ENCODE assay signal across 12 mouse cellular contexts in the genomic region with DNA sequence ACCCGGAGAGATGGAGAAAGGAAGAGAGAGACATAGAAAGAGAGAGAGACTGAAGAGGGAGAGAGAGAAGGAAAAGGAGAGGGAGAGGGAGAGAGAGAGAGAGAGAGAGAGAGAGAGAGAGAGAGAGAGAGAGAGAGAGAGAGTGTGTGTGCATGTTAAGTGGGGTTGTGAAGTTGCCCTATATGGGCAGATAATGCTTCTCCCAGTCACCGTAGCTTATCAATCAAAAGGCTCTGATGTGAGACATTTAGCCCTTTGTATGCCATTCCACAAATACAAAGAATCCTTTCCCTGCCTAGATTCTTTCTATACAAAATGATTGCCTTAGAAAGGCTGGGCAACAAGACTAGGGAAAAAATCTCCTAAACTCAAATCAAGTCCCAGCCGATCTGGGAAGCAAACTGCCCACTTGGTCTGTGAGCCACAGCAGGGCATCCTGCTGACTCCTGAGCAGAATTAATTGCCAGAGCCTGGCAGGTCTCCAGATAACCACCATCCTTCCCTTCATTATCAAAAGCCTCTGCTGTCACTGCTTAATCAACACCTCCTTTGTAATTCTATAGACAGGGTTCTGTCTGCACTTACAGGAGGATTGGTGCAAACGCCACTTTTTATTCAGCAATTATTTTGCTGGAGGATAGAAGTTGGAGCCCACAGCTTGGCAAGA.
DNase-seq lines count a peak whose midpoint lies in the region; ATAC-seq and TF ChIP-seq lines count a peak whose summit lies in the region.
"Had no signal": no experiment of that assay in that cellular context is flagged by ENCODE, and none has a peak within 500 bp of the region (broad histone marks: within the 10 kb centered on the region; RNA-seq: fewer than 3 reads in every experiment).

No protein-coding gene starts in this region.

- no peaks in the 10 kb centered on the region for H3K4me1 ChIP-seq in forebrain, embryonic 11.5 days (replicated peaks; ENCODE audit: control insufficient read depth, insufficient read depth, low read length)

- no peak overlapping the region for H3K4me2 ChIP-seq in forebrain, embryonic 11.5 days (ENCODE audit: low read depth, low read length, severe bottlenecking)
- H3K4me2 ChIP-seq: liver, embryonic 11.5 days had no signal

- no peak overlapping the region for H3K9ac ChIP-seq in forebrain, embryonic 11.5 days (ENCODE audit: low read length)

- no peaks in the 10 kb centered on the region for H3K36me3 ChIP-seq in forebrain, embryonic 11.5 days (ENCODE audit: control insufficient read depth, insufficient read depth, low read length)
- H3K36me3 ChIP-seq: G1E had no signal

- intact Hi-C loops in left cerebral cortex, postnatal 14 days (cut with DNase I), result no loop called here

- no peaks in the 10 kb centered on the region for H3K27me3 ChIP-seq in forebrain, embryonic 11.5 days (ENCODE audit: control insufficient read depth, insufficient read depth, low read length)

- TF ChIP-seq POLR2A in brain, embryonic 14.5 days (IDR thresholded peaks at IDR 0.05; ENCODE audit: borderline replicate concordance, extremely low read depth, insufficient read depth, insufficient read length, poor library complexity, severe bottlenecking), result no peak

- DNase-seq in left cerebral cortex, postnatal 14 days (ENCODE audit: low spot score in 2 of 2), result peak; percentile 5 to 28
- DNase-seq in left cerebral cortex, adult 11 months (ENCODE audit: low spot score), result no peak
- DNase-seq in brain, embryonic 14.5 days (ENCODE audit: low read depth), result peak; percentile 97
- peak; percentile 78 for DNase-seq in forebrain, embryonic 11.5 days (ENCODE audit: low spot score)
- DNase-seq in hindlimb bud, embryonic 11.5 days (ENCODE audit: extremely low spot score, low read depth, low spot score), result peak; percentile 3
- no peak for DNase-seq in kidney, adult 8-10 months
- no peak for DNase-seq in gastrocnemius, postnatal 4 days (ENCODE audit: low spot score in 2 of 2)
- DNase-seq: gastrocnemius, postnatal 25 days; lung, postnatal 4 days; thymus, postnatal 36 days had no signal

- H3K27ac ChIP-seq in forebrain, embryonic 11.5 days (ENCODE audit: low read depth, low read length), result peak overlapping the region; percentile 32; the same call in 1 of the 2 replicates

- TF ChIP-seq CTCF in brain, embryonic 14.5 days (IDR thresholded peaks at IDR 0.05; ENCODE audit: borderline replicate concordance, extremely low read depth, insufficient read depth, insufficient read length), result no peak

- 25% methylated on average over 4 of the region's 4 CpGs for WGBS in forebrain, embryonic 11.5 days

- ATAC-seq in forebrain, embryonic 11.5 days (replicated peaks; ENCODE audit: low FRiP score), result peak; percentile 81

- H3K9me3 ChIP-seq in forebrain, embryonic 11.5 days (ENCODE audit: control insufficient read depth, low read length), result no peaks in the 10 kb centered on the region

- no peak overlapping the region for H3K4me3 ChIP-seq in forebrain, embryonic 11.5 days (ENCODE audit: low read depth, low read length)

Comparison
In these comparisons a context has a peak if more than half of its experiments do, and no peak if none do; other contexts are left out.
1. DNase-seq: peak in left cerebral cortex, postnatal 14 days (2 of 2), brain, embryonic 14.5 days (single experiment), forebrain, embryonic 11.5 days (single experiment) and hindlimb bud, embryonic 11.5 days (single experiment); none in left cerebral cortex, adult 11 months (single experiment), kidney, adult 8-10 months (0 of 2) and gastrocnemius, postnatal 4 days (0 of 2).